Comparison of ENCODE assay signal across 8 mouse cellular contexts in the genomic region with DNA sequence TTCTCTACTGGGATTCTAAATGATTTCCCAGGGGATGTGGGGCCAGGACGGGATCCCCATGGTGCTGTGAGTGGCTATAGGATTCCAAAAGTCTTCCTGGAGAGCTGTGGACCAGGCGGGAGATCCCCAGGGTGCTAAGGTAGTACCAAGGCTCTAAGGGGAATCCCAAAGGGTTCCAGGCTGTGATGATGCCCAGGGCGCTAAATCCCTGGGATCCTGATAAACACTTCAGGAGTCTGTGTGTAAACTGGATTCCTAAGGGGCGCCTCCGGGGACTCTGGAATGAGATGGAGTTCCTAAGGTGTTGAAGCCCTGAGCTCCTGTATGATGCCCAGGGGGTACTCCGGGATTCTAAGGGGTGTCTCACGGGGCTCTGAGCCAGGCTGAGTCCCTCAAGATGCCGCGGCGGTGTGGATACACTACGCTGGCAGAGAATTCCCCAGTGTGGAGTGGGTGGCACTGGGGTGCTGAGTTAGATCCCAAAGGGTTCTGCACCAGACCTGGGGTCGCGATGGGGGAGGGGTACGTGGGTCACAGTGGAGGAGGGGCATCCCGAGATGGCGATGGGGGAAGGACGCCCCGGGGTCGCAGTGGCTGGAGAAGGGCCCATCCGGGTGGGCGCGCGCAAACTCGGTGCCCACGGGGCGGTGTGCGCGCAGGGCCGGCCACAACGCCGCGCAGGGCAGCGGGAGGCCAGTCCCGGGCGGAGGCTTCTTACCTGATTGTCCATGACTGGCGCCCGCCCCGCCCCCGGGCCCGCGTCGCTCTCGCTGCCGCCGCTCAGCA. TPM values are rescaled to one million over a fixed set of nuclear protein-coding genes. Genes with fewer than 3 reads are reported as not detected.
DNase-seq lines count a peak whose midpoint lies in the region; ATAC-seq and TF ChIP-seq lines count a peak whose summit lies in the region.

No protein-coding gene starts in this region.

- H3K9me3 ChIP-seq in heart, embryonic 14.5 days (ENCODE audit: control insufficient read depth, low read length) = 0 out of 2 replicates have a peak, but pooled peaks cover 3% of the 10 kb centered on the region
- H3K9me3 ChIP-seq in limb, embryonic 15.5 days = no peaks in the 10 kb centered on the region

- H3K4me3 ChIP-seq in cerebellum, adult 2 months (replicated peaks; ENCODE audit: insufficient read depth, low read depth, low read length) = peak overlapping the region; percentile 73
- peak overlapping the region; percentile 88 for H3K4me3 ChIP-seq in thymus, adult 2 months (ENCODE audit: control insufficient read depth, insufficient read depth, low read length)
- H3K4me3 ChIP-seq in heart, embryonic 14.5 days (ENCODE audit: control insufficient read depth in 1 of 2, insufficient read depth in 1 of 2, low read depth in 1 of 2, low read length in 2 of 2) = peak overlapping the region; percentile 76 to 89
- peak overlapping the region; percentile 97 for H3K4me3 ChIP-seq in limb, embryonic 15.5 days

- H3K27me3 ChIP-seq in cerebellum, adult 2 months (ENCODE audit: control insufficient read depth, insufficient read depth, low read length) = no peaks in the 10 kb centered on the region
- H3K27me3 ChIP-seq in thymus, adult 2 months (ENCODE audit: control insufficient read depth, insufficient read depth, low read length) = no peaks in the 10 kb centered on the region
- no peaks in the 10 kb centered on the region for H3K27me3 ChIP-seq in heart, embryonic 14.5 days (ENCODE audit: control insufficient read depth, insufficient read depth, low read length)
- no peaks in the 10 kb centered on the region for H3K27me3 ChIP-seq in limb, embryonic 15.5 days

- TF ChIP-seq POLR2A in cerebellum, adult 2 months (IDR thresholded peaks at IDR 0.05; ENCODE audit: borderline replicate concordance, insufficient read depth, low read length) = no peak
- no peak for TF ChIP-seq POLR2A in thymus, adult 2 months (IDR thresholded peaks at IDR 0.05; ENCODE audit: control insufficient read depth, extremely low read depth, insufficient read depth, low read length, poor library complexity)

- H3K36me3 ChIP-seq in thymus, adult 2 months (ENCODE audit: control insufficient read depth, insufficient read depth, low read length) = no peaks in the 10 kb centered on the region
- H3K36me3 ChIP-seq in heart, embryonic 14.5 days (ENCODE audit: control insufficient read depth, insufficient read depth, low read length) = 0 out of 2 replicates have a peak, but pooled peaks cover 4% of the 10 kb centered on the region
- H3K36me3 ChIP-seq in limb, embryonic 15.5 days = no peaks in the 10 kb centered on the region; the same call in 1 of the 2 replicates

- no peak for DNase-seq in cerebellum, adult 2 months
- no peak for DNase-seq in cerebellum, postnatal 4 days (ENCODE audit: low spot score in 2 of 2)
- DNase-seq in thymus, adult 2 months = peak; percentile 56
- no peak for DNase-seq in thymus, postnatal 0 days (ENCODE audit: low spot score)
- DNase-seq in natural killer cell, adult 2 months (ENCODE audit: low spot score in 2 of 2) = peak; percentile 11 to 16
- no peak for DNase-seq in urinary bladder, postnatal 36 days (ENCODE audit: low spot score in 2 of 2)

- H3K4me2 ChIP-seq in heart, embryonic 14.5 days (ENCODE audit: low read length) = peak overlapping the region; percentile 80
- H3K4me2 ChIP-seq in limb, embryonic 15.5 days = peak overlapping the region; percentile 89

- peaks cover 13% of the 10 kb centered on the region; the same call in 1 of the 2 replicates for H3K4me1 ChIP-seq in cerebellum, adult 2 months (ENCODE audit: control insufficient read depth, insufficient read depth, low read length)
- H3K4me1 ChIP-seq in thymus, adult 2 months (replicated peaks; ENCODE audit: control insufficient read depth, insufficient read depth, low read length) = peaks cover 16% of the 10 kb centered on the region
- peaks cover 10 to 21% of the 10 kb centered on the region in 2 experiments; a peak in 3 of 4 replicates for H3K4me1 ChIP-seq in heart, embryonic 14.5 days (ENCODE audit: control insufficient read depth in 2 of 2, insufficient read depth in 2 of 2, low read length in 2 of 2)
- H3K4me1 ChIP-seq in limb, embryonic 15.5 days = peaks cover 33% of the 10 kb centered on the region

- no peak overlapping the region for H3K27ac ChIP-seq in cerebellum, adult 2 months (ENCODE audit: insufficient read depth, low read length)
- H3K27ac ChIP-seq in thymus, adult 2 months (ENCODE audit: control insufficient read depth, insufficient read depth, low read length) = no peak overlapping the region
- peak overlapping the region in 1 of 2 experiments; percentile 74; a peak in 2 of 4 replicates for H3K27ac ChIP-seq in heart, embryonic 14.5 days (replicated peaks in 1 of 2; ENCODE audit: control insufficient read depth in 1 of 2, insufficient read depth in 1 of 2, low read depth in 2 of 2, low read length in 2 of 2)
- H3K27ac ChIP-seq in limb, embryonic 15.5 days = peak overlapping the region; percentile 79

- ATAC-seq in heart, embryonic 14.5 days (ENCODE audit: insufficient number of reproducible peaks, insufficient read depth, low FRiP score, low read depth) = peak; percentile 55
- peak; percentile 20 for ATAC-seq in limb, embryonic 15.5 days (ENCODE audit: insufficient number of reproducible peaks, low FRiP score, low TSS enrichment, low read depth)

- H3K9ac ChIP-seq in heart, embryonic 14.5 days (ENCODE audit: low read length) = peak overlapping the region; percentile 96
- H3K9ac ChIP-seq in limb, embryonic 15.5 days = peak overlapping the region; percentile 91

- under 1% methylated on average over 41 of the region's 45 CpGs for WGBS in cerebellum, adult 2 months
- WGBS in thymus, adult 2 months = 5% methylated on average over 45 of the region's 45 CpGs
- WGBS in heart, embryonic 14.5 days = 2% methylated on average over 38 of the region's 45 CpGs
- 3% methylated on average over 33 of the region's 45 CpGs for WGBS in limb, embryonic 15.5 days

- no peak for TF ChIP-seq CTCF in cerebellum, adult 2 months (IDR thresholded peaks at IDR 0.05; ENCODE audit: borderline replicate concordance, insufficient read depth, low read depth, low read length)
- no peak for TF ChIP-seq CTCF in thymus, adult 2 months (IDR thresholded peaks at IDR 0.05; ENCODE audit: borderline replicate concordance, control insufficient read depth, extremely low read depth, insufficient read depth, low read length, poor library complexity)

RNA-seq across cellular contexts. Expression of a gene that starts 0.5 kb away (rescaled TPM):
- polyA plus RNA-seq in cerebellum, adult 2 months (2012; rRNA removed) = 45.7 and 47.9 TPM in 2 replicates
- polyA plus RNA-seq in thymus, adult 2 months (2012; rRNA removed) = 134 and 135 TPM in 2 replicates
- polyA plus RNA-seq in thymus, postnatal 0 days (2015; fragmentation: Nextera tagmentation; extraction: Ambion mirVana) = 24.2 and 26.6 TPM in 2 replicates
- polyA plus RNA-seq in heart, embryonic 14.5 days (2014; fragmentation: Nextera tagmentation; extraction: Ambion mirVana) = 11.4 and 20.4 TPM in 2 replicates
- polyA plus RNA-seq in limb, embryonic 15.5 days (2015; fragmentation: Nextera tagmentation; extraction: Ambion mirVana) = 43.6 and 50.5 TPM in 2 replicates

RNA-seq across cellular contexts. Expression of a gene that starts 47.2 kb away (rescaled TPM):
- not detected in 2 replicates for polyA plus RNA-seq in cerebellum, adult 2 months (2012; rRNA removed)
- 0.14 and 0.32 TPM in 2 replicates for polyA plus RNA-seq in thymus, adult 2 months (2012; rRNA removed)
- not detected in 2 replicates for polyA plus RNA-seq in thymus, postnatal 0 days (2015; fragmentation: Nextera tagmentation; extraction: Ambion mirVana)
- polyA plus RNA-seq in heart, embryonic 14.5 days (2014; fragmentation: Nextera tagmentation; extraction: Ambion mirVana) = 0.16 TPM in 1 of 2 replicates, not detected in the other
- 20.5 and 24.0 TPM in 2 replicates for polyA plus RNA-seq in limb, embryonic 15.5 days (2015; fragmentation: Nextera tagmentation; extraction: Ambion mirVana)

RNA-seq across cellular contexts. Expression of a gene that starts 55.4 kb away (rescaled TPM):
- polyA plus RNA-seq in cerebellum, adult 2 months (2012; rRNA removed) = 167 and 175 TPM in 2 replicates
- polyA plus RNA-seq in thymus, adult 2 months (2012; rRNA removed) = 131 and 144 TPM in 2 replicates
- polyA plus RNA-seq in thymus, postnatal 0 days (2015; fragmentation: Nextera tagmentation; extraction: Ambion mirVana) = 111 and 113 TPM in 2 replicates
- 120 and 128 TPM in 2 replicates for polyA plus RNA-seq in heart, embryonic 14.5 days (2014; fragmentation: Nextera tagmentation; extraction: Ambion mirVana)
- polyA plus RNA-seq in limb, embryonic 15.5 days (2015; fragmentation: Nextera tagmentation; extraction: Ambion mirVana) = 136 and 142 TPM in 2 replicates

RNA-seq across cellular contexts. Expression of a gene that starts 59.5 kb away (rescaled TPM):
- polyA plus RNA-seq in cerebellum, adult 2 months (2012; rRNA removed) = 0.03 TPM in 1 of 2 replicates, not detected in the other
- 0.10 and 0.19 TPM in 2 replicates for polyA plus RNA-seq in thymus, adult 2 months (2012; rRNA removed)
- polyA plus RNA-seq in thymus, postnatal 0 days (2015; fragmentation: Nextera tagmentation; extraction: Ambion mirVana) = 0.21 and 0.26 TPM in 2 replicates
- 0.35 and 0.74 TPM in 2 replicates for polyA plus RNA-seq in heart, embryonic 14.5 days (2014; fragmentation: Nextera tagmentation; extraction: Ambion mirVana)
- 0.16 and 0.24 TPM in 2 replicates for polyA plus RNA-seq in limb, embryonic 15.5 days (2015; fragmentation: Nextera tagmentation; extraction: Ambion mirVana)

Comparison
In these comparisons a context has a peak if more than half of its experiments do, and no peak if none do; other contexts are left out.
1. DNase-seq: peak in thymus, adult 2 months (single experiment) and natural killer cell, adult 2 months (2 of 2); none in cerebellum, adult 2 months (0 of 2), cerebellum, postnatal 4 days (0 of 2), thymus, postnatal 0 days (single experiment) and urinary bladder, postnatal 36 days (0 of 2).
2. RNA of a gene that starts 47.2 kb away (polyA plus RNA-seq): 20.5 to 24.0 TPM in limb, embryonic 15.5 days; 0.14 to 0.32 TPM in thymus, adult 2 months, 0.16 TPM in heart, embryonic 14.5 days, not detected in cerebellum, adult 2 months and not detected in thymus, postnatal 0 days; every median in the first group is over 10 times any median in the second.
3. Peak in every context shown above with its lines, with median percentiles within 50 percentile points of each other: H3K4me3 ChIP-seq.